Mouse (Mus musculus) heart, postnatal 0 days (tissue): ENCODE data around the gene Far2.

Experiments
- CTCF ChIP-seq: IDR thresholded peaks from 2 replicates; pipeline ENCODE4 v1.5.1; 2016; ENCODE audit warnings: antibody characterized with exemption, control low read depth, low read depth
- EP300 ChIP-seq: IDR thresholded peaks from 2 replicates; pipeline ENCODE4 v1.6.1; 2016; ENCODE audit warnings: antibody characterized with exemption, low read depth

- TF ChIP-seq CTCF (no peak), EP300 (no peak)
Measured at GRCm38 (mm10) chr6:148120703-148121102, 73.6 kb downstream of the Far2 start.
